Mouse (Mus musculus) testis, adult 2 months (tissue): ENCODE measurements around the gene Phf12. TPM values are rescaled to one million over a fixed set of nuclear protein-coding genes. Genes with fewer than 3 reads are reported as not detected.

ENCODE experiments used
- H3K27ac ChIP-seq: fragments of 200-500 bp; 2 replicates; pipeline ENCODE4 v1.5.1; 2012; ENCODE audit warnings: low read depth, low read length; ENCODE audit not compliant: control insufficient read depth, insufficient read depth
- H3K27me3 ChIP-seq: fragments of 200-500 bp; 2 replicates; pipeline ENCODE4 v1.6.1; 2012; ENCODE audit warnings: mild to moderate bottlenecking, low read length, moderate library complexity; ENCODE audit not compliant: control insufficient read depth, insufficient read depth
- H3K36me3 ChIP-seq: fragments of 200-500 bp; 2 replicates; pipeline ENCODE4 v1.6.1; 2012; ENCODE audit warnings: mild to moderate bottlenecking, low read length; ENCODE audit not compliant: control insufficient read depth, insufficient read depth
- H3K4me1 ChIP-seq: fragments of 200-500 bp; 2 replicates; pipeline ENCODE4 v1.6.1; 2012; ENCODE audit warnings: low read length; ENCODE audit not compliant: control insufficient read depth, insufficient read depth
- H3K4me3 ChIP-seq: fragments of 200-500 bp; 2 replicates; pipeline ENCODE4 v1.5.1; 2012; ENCODE audit warnings: low read depth, mild to moderate bottlenecking, low read length, moderate library complexity, mixed read lengths; ENCODE audit not compliant: control insufficient read depth
- CTCF ChIP-seq: fragments of 200-500 bp; IDR thresholded peaks from 2 replicates; pipeline ENCODE4 v1.5.1; 2012; ENCODE audit warnings: low read depth, mild to moderate bottlenecking, inconsistent platforms, low read length, moderate library complexity; ENCODE audit not compliant: control insufficient read depth, insufficient read depth, insufficient replicate concordance
- POLR2A ChIP-seq: fragments of 200-500 bp; IDR thresholded peaks from 2 replicates; pipeline ENCODE4 v1.6.1; 2012; ENCODE audit warnings: low read depth, mild to moderate bottlenecking, inconsistent platforms, low read length, moderate library complexity; ENCODE audit not compliant: control insufficient read depth
- polyA plus RNA-seq: library from polyadenylated mRNA; depleted of rRNA; stranded (reverse); fragments of >200 nt; gene quantifications from 2 replicates; pipeline ENCODE4 v1.2.3, GENCODE M21; 2012

Phf12 gene
- polyA plus RNA-seq, 1 experiment: 24.6 TPM

GRCm38 (mm10) chr11:77983191-77983936 is 810 bp downstream of the Phf12 start:
- no peak for TF ChIP-seq POLR2A
- no peak for TF ChIP-seq CTCF
- H3K36me3 ChIP-seq: no peaks in the 10 kb centered on the region

GRCm38 (mm10) chr11:77983937-77984835 is 1.6 kb downstream of the Phf12 start:
- Histone ChIP-seq H3K4me1 (peaks cover 9% of the 10 kb centered on the region), H3K36me3 (no peaks in the 10 kb centered on the region), H3K27me3 (no peaks in the 10 kb centered on the region), H3K27ac (peak overlapping the region; percentile 54), H3K4me3 (peak overlapping the region; percentile 89)
- TF ChIP-seq CTCF: no peak
- peak; percentile 39; the same call in 1 of the 2 replicates for TF ChIP-seq POLR2A

More at GRCm38 (mm10) chr11:77983191-77983936, 810 bp downstream of the Phf12 start:
- Histone ChIP-seq H3K4me3 (peak overlapping the region; percentile 89), H3K27me3 (no peaks in the 10 kb centered on the region), H3K27ac (peak overlapping the region; percentile 65), H3K4me1 (peaks cover 9% of the 10 kb centered on the region)

- Histone ChIP-seq H3K36me3 (no peaks in the 10 kb centered on the region; the same call in 1 of the 2 replicates), H3K4me1 (peaks cover 9% of the 10 kb centered on the region), H3K27ac (peak overlapping the region; percentile 54), H3K27me3 (no peaks in the 10 kb centered on the region), H3K4me3 (peak overlapping the region; percentile 89)
- TF ChIP-seq POLR2A (no peak), CTCF (no peak)
Observed at GRCm38 (mm10) chr11:77984836-77985231, 2.3 kb downstream of the Phf12 start.

DNA sequence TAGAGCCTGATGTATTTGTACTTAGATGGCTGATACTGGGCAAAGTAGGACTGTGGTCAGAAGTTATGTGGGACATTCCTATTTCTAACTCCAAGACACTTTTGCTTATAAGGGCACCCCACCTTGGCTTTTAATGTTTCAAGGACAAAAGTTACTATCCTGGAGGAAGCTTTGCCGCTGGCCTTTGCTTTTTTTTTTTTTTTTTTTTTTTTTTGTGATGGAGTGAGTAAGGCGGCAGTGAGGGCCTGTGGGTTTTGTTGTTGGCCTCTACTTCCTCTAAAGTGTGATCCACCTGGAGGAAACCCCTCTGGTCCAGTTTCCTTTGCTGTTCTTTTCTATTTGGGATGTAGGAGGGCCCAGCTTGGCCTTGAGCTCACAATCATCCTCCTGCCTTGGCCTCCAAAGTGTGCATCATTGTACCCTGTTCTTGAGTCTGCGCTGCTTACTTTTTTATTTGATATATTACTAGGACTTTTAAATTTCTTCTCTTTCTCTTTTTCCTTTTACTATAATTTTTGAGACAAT is 3.0 kb downstream of the Phf12 start:
- H3K27ac ChIP-seq: no peak overlapping the region
- H3K36me3 ChIP-seq: no peaks in the 10 kb centered on the region; the same call in 1 of the 2 replicates

DNA sequence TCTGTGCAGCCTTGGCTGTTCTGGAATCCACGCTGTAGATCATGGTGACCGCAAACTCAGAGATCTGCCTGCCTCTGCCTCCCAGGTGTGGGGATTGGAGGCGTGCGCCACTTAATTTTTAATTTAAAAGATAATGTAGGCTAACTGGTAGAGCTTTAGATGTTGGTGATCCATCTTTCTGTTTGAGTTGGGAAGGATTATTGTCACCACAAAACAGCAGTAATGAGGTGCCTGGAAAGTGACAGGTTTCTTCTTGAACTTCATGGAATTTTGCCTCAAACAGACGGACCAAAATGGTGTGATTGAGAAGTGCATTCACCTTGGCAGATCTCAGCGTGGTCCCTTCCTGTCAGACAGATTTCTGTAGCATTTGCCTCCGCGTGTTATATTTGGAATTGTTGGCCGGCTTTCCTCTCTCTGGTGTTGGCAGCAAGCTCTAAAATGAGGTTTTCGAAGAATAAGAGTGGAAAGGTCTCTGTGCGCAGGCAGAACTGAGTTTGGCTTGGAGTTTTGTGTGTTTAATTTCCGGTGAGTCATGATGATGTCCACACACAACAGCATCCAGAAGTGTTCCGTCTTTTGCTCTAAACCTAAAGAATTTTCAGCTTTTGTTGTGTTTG is 6.6 kb downstream of the Phf12 start:
- peaks cover 5% of the 10 kb centered on the region for H3K4me1 ChIP-seq
- H3K36me3 ChIP-seq: no peaks in the 10 kb centered on the region; the same call in 1 of the 2 replicates
- H3K4me3 ChIP-seq: no peak overlapping the region
- no peaks in the 10 kb centered on the region for H3K27me3 ChIP-seq
- H3K27ac ChIP-seq: no peak overlapping the region
- TF ChIP-seq CTCF: no peak
- no peak for TF ChIP-seq POLR2A

More for the DNA sequence above, 3.0 kb downstream of the Phf12 start:
- Histone ChIP-seq H3K4me3 (no peak overlapping the region), H3K4me1 (peaks cover 9% of the 10 kb centered on the region), H3K27me3 (no peaks in the 10 kb centered on the region)
- no peak for TF ChIP-seq CTCF
- TF ChIP-seq POLR2A: no peak

DNA sequence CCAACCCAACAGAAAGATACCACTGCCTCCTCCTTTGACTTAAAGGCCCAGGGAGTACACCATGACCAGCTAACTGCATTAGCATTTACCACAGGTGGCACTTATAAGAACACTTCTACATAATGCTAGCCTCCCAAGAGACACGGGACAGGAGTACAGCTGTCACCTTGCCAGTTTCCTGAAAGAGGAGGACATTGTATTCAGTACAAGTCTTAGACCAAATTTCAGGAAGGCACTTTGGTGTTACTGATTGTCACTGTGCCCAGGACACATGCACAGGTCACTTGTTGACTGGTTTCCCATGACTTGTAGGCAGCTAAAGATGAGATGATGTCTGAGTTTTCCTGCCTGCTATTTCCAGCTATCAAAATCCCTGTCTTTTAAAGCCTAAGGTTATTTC is 13.0 kb downstream of the Phf12 start:
- Histone ChIP-seq H3K4me1 (no peaks in the 10 kb centered on the region), H3K27ac (no peak overlapping the region), H3K36me3 (no peaks in the 10 kb centered on the region; the same call in 1 of the 2 replicates), H3K27me3 (no peaks in the 10 kb centered on the region), H3K4me3 (no peak overlapping the region)
- TF ChIP-seq POLR2A (no peak), CTCF (no peak)

GRCm38 (mm10) chr11:78006446-78006845 is 23.9 kb downstream of the Phf12 start:
- Histone ChIP-seq H3K36me3 (peaks cover 5% of the 10 kb centered on the region), H3K27ac (no peak overlapping the region), H3K4me1 (peaks cover 5% of the 10 kb centered on the region), H3K4me3 (peak overlapping the region; percentile 40), H3K27me3 (no peaks in the 10 kb centered on the region)
- TF ChIP-seq CTCF (no peak), POLR2A (no peak)
